8 mouse cellular contexts compared by ENCODE assay signal in the genomic region with DNA sequence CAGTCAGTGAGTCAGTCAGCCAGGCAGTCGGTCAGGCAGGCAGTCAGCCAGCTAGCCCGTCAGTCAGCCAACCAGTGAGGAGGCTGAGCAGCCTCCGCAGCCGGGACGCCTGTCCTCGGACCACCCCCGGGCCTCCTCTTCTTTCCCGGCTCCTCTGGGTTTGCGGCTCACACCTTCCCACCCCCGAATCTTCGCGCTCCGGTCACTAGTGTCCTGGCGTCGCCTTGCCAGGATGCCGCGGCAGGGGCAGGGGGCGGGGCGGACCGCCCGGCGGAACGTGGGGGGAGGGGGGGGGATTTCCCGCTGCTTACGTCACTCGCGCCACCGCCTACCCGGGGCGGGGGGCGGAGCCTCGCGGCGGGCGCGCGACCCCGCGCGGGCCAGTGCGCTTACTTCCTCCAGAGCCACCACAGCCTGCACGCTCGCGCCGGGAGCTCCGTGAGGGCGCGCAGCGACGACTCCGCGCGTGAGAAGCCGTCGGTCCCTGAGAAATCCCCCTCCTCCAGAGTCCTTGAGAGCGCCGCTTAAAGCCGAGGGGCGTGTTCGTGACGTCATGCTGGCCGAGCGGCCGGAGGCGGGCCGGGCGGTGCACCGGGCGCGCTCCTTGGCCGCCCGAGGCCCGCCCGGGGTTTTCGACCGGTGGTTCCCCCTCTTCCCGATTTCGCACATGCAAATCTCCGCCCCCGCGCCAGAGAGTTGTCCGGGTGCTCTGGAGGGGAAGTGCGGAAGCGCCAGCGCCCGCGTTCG. TPM values are rescaled to one million over a fixed set of nuclear protein-coding genes. Genes with fewer than 3 reads are reported as not detected.
A peak's percentile ranks its signal among the peaks of the same experiment; 100 is the strongest.
DNase-seq lines count a peak whose midpoint lies in the region; ATAC-seq and TF ChIP-seq lines count a peak whose summit lies in the region.

Gene Rel, minus strand, starts transcription at position 211 of the 747 bp plus-strand sequence.

- WGBS in forebrain, embryonic 14.5 days: under 1% methylated on average over 75 of the region's 88 CpGs
- under 1% methylated on average over 80 of the region's 88 CpGs for WGBS in neural tube, embryonic 15.5 days

- peak within 1 kb of the TSS; percentile 85 for H3K4me2 ChIP-seq in forebrain, embryonic 14.5 days (ENCODE audit: low read length)
- peak within 1 kb of the TSS; percentile 81 for H3K4me2 ChIP-seq in neural tube, embryonic 15.5 days

- peak within 1 kb of the TSS; percentile 92 for H3K4me3 ChIP-seq in E14TG2a.4 (replicated peaks; ENCODE audit: low read length)
- peak within 1 kb of the TSS; percentile 77 for H3K4me3 ChIP-seq in forebrain, embryonic 14.5 days (ENCODE audit: low read depth, low read length)
- peak within 1 kb of the TSS; percentile 81 for H3K4me3 ChIP-seq in neural tube, embryonic 15.5 days (replicated peaks)

- peaks cover 16% of the 10 kb centered on the region for H3K4me1 ChIP-seq in E14TG2a.4 (replicated peaks; ENCODE audit: low read depth, low read length)
- H3K4me1 ChIP-seq in forebrain, embryonic 14.5 days (ENCODE audit: control insufficient read depth, insufficient read depth, low read length): 0 out of 2 replicates have a peak, but pooled peaks cover 3% of the 10 kb centered on the region
- peaks cover 7% of the 10 kb centered on the region; the same call in 1 of the 2 replicates for H3K4me1 ChIP-seq in neural tube, embryonic 15.5 days

- intact Hi-C loops in heart, postnatal 14 days (cut with DNase I): loop anchor here (5.0 kb wide), 1 partner anchor 104 kb away; the partner anchor contains the start of genes Pex13 and Pus10

- no peaks in the 10 kb centered on the region for H3K36me3 ChIP-seq in E14TG2a.4 (ENCODE audit: insufficient read depth, low read length)
- no peaks in the 10 kb centered on the region for H3K36me3 ChIP-seq in forebrain, embryonic 14.5 days (ENCODE audit: control insufficient read depth, insufficient read depth, low read length)
- no peaks in the 10 kb centered on the region for H3K36me3 ChIP-seq in neural tube, embryonic 15.5 days

- peak; percentile 87 for ATAC-seq in cerebellum, adult (ENCODE audit: insufficient number of reproducible peaks, low FRiP score, low TSS enrichment)
- ATAC-seq in forebrain, embryonic 14.5 days: peak; percentile 94
- ATAC-seq in neural tube, embryonic 15.5 days (ENCODE audit: low FRiP score): peak; percentile 97

- H3K9ac ChIP-seq in forebrain, embryonic 14.5 days (ENCODE audit: low read length): peak within 1 kb of the TSS; percentile 78
- H3K9ac ChIP-seq in neural tube, embryonic 15.5 days (replicated peaks): peak within 1 kb of the TSS; percentile 71

- DNase-seq in forebrain, embryonic 14.5 days (ENCODE audit: low spot score): peak; percentile 82
- DNase-seq in heart, postnatal 14 days: peak; percentile 93 to 96
- peak; percentile 92 for DNase-seq in layer of hippocampus, adult 11-12 months (ENCODE audit: low spot score)
- peak; percentile 91 to 93 for DNase-seq in lung, adult 18-20 months
- peak; percentile 90 for DNase-seq in testis, postnatal 14 days (ENCODE audit: low spot score)

- H3K27me3 ChIP-seq in E14TG2a.4 (ENCODE audit: insufficient read depth, low read length): peaks cover 42% of the 10 kb centered on the region
- peaks cover 4% of the 10 kb centered on the region; the same call in 1 of the 2 replicates for H3K27me3 ChIP-seq in forebrain, embryonic 14.5 days (replicated peaks; ENCODE audit: control insufficient read depth, insufficient read depth, low read length)
- H3K27me3 ChIP-seq in neural tube, embryonic 15.5 days (replicated peaks): 0 out of 2 replicates have a peak, but pooled peaks cover 7% of the 10 kb centered on the region

- TF ChIP-seq CTCF in E14TG2a.4 (conservative IDR thresholded peaks at IDR 0.05; ENCODE audit: low read length): no peak

- H3K27ac ChIP-seq in forebrain, embryonic 14.5 days (ENCODE audit: low read depth, low read length): peak within 1 kb of the TSS; percentile 81
- H3K27ac ChIP-seq in neural tube, embryonic 15.5 days (replicated peaks): peak within 1 kb of the TSS; percentile 91

- peaks cover 6% of the 10 kb centered on the region; the same call in 1 of the 2 replicates for H3K9me3 ChIP-seq in E14TG2a.4 (ENCODE audit: low read length)
- no peaks in the 10 kb centered on the region for H3K9me3 ChIP-seq in forebrain, embryonic 14.5 days (replicated peaks; ENCODE audit: control insufficient read depth, low read length)
- H3K9me3 ChIP-seq in neural tube, embryonic 15.5 days (replicated peaks): no peaks in the 10 kb centered on the region

RNA-seq across cellular contexts. Expression of gene Rel, which starts in this region (rescaled TPM):
- polyA plus RNA-seq in forebrain, embryonic 14.5 days (2014; fragmentation: Nextera tagmentation; extraction: Ambion mirVana): 0.30 and 0.37 TPM in 2 replicates
- 1 to 10 TPM; 8.1 to 8.5 TPM for total RNA-seq in heart, postnatal 14 days (2021)
- 0.55 and 0.93 TPM in 2 replicates for polyA plus RNA-seq in neural tube, embryonic 15.5 days (2015; fragmentation: Nextera tagmentation; extraction: Ambion mirVana)

Comparison
In these comparisons a context has a peak if more than half of its experiments do, and no peak if none do; other contexts are left out.
1. Peak in every context shown above with its lines: DNase-seq, ATAC-seq, H3K4me3 ChIP-seq and H3K27ac ChIP-seq.
2. Peak in DNase-seq, ATAC-seq, H3K4me3 ChIP-seq, H3K27ac ChIP-seq, H3K9ac ChIP-seq and H3K4me2 ChIP-seq in forebrain, embryonic 14.5 days; RNA of the gene not detected or under 1 TPM.
3. Peak in ATAC-seq, H3K4me3 ChIP-seq, H3K27ac ChIP-seq, H3K9ac ChIP-seq and H3K4me2 ChIP-seq in neural tube, embryonic 15.5 days; RNA of the gene not detected or under 1 TPM.